Mouse (Mus musculus) midbrain, embryonic 10.5 days (tissue): ENCODE measurements around the gene Olfr485. TPM values are rescaled to one million over a fixed set of nuclear protein-coding genes. Genes with fewer than 3 reads are reported as not detected.
"Not testable (repeated sequence)": the region's sequence is repeated elsewhere in the genome, so short reads cannot be mapped to it uniquely, and the experiment has no call there.

Experiments used
- DNase-seq: peaks from one replicate; pipeline ENCODE4 v3.0.0-alpha.2; 2017; ENCODE audit warnings: low spot score
- H3K27ac ChIP-seq: fragments of 300-500 bp; sonication (generic); replicated peaks from 2 replicates; pipeline ENCODE4 v1.5.1; 2016; ENCODE audit warnings: mild to moderate bottlenecking
- H3K27me3 ChIP-seq: fragments of 300-500 bp; sonication (generic); 2 replicates; pipeline ENCODE4 v1.6.1; 2016; ENCODE audit warnings: low read depth, mild to moderate bottlenecking; ENCODE audit not compliant: poor library complexity, severe bottlenecking
- H3K36me3 ChIP-seq: fragments of 300-500 bp; sonication (generic); 2 replicates; pipeline ENCODE4 v1.6.1; 2016; ENCODE audit warnings: mild to moderate bottlenecking, moderate library complexity
- H3K4me1 ChIP-seq: fragments of 300-500 bp; sonication (generic); 2 replicates; pipeline ENCODE4 v1.6.1; 2016
- H3K4me3 ChIP-seq: fragments of 300-500 bp; sonication (generic); 2 replicates; pipeline ENCODE4 v1.5.1; 2016; ENCODE audit warnings: mild to moderate bottlenecking, moderate library complexity
- H3K9me3 ChIP-seq: fragments of 300-500 bp; sonication (generic); replicated peaks from 2 replicates; pipeline ENCODE4 v1.6.1; 2016; ENCODE audit warnings: mild to moderate bottlenecking
- WGBS: fragments of 180-500 bp; shearing (Covaris S2); methylation state at CpG from one replicate; pipeline ENCODE4 v1.1.7; 2016; 5-methylcytosine and 5-hydroxymethylcytosine counted together
- polyA plus RNA-seq: library from polyadenylated mRNA; unstranded; fragments of >200 nt; fragmentation: Nextera tagmentation; extraction: Ambion mirVana; gene quantifications from 2 replicates; pipeline ENCODE4 v1.2.1, GENCODE M21; 2016

Olfr485 gene
- not detected in 2 replicates for polyA plus RNA-seq

DNA sequence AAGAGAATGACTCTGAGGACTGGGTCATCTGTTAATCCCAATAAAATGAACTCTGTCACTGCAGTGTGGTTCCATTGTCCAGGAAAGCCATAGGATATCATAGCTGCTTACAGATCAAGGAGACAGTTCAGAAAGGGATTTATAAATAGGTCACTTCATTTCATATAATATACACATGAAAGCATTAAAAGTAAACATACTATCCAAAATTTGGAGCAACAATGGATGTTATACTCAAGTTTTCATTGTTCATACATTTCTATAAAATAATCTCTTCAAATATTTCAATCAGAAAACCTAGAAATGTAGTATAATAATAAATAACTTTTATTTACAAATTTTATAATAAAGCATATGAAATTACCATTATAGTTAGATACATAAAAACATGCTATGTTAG, at the start of gene Olfr485:
Gene Olfr485 (minus strand): TSS at position 101 of the 400 bp plus-strand sequence.
- DNase-seq: no peak
- Histone ChIP-seq H3K4me1 (no peaks in the 10 kb centered on the region), H3K36me3 (no peaks in the 10 kb centered on the region), H3K4me3 (no peak within 1 kb of the TSS), H3K27me3 (no peaks in the 10 kb centered on the region), H3K9me3 (no peaks in the 10 kb centered on the region), H3K27ac (no peak within 1 kb of the TSS)

DNA sequence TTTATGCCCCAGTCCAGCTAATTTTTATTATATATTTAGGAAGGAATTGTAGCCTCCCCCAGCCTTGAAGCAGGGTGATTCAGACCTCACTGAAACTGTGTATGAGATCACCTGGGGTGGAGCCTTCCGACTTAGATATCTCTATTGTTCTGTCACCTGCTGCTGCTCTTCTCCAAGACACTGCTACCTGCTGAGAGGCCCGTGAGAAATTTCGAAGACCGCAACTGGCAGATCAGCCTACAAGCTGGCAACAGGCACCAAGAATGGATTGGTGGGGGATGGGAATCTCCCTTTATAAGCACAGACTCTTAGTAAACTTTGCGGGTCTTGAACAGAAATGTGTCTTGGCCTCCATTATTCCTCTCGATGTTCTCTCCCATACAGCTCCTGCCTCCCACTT, 37.3 kb upstream of the Olfr485 start:
- Histone ChIP-seq H3K27me3 (no peaks in the 10 kb centered on the region), H3K4me3 (no peak overlapping the region), H3K27ac (no peak overlapping the region), H3K9me3 (no peaks in the 10 kb centered on the region), H3K4me1 (no peaks in the 10 kb centered on the region), H3K36me3 (no peaks in the 10 kb centered on the region)
- WGBS: 59% methylated on average over 6 of the region's 6 CpGs
- no peak for DNase-seq

DNA sequence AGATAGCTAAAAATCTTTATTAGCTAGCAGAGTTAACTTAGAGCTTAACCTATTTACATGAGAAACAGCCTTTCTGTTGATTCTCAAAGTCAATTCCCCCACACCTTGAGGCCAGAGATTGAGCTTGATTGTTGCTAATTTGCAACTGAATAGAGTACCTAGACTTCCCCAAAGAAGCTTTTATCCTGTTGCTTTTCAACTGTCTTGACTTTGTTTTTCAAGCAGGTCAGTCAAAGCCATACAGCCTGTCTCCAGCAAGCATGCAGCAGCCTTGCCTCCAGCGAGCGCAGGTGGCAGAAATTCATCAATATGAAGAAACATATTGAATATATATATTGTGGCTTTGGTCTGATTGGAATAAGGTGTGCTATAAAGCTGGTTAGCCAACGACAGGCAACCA, 36.7 kb upstream of the Olfr485 start:
- H3K27me3 ChIP-seq, H3K9me3 ChIP-seq, H3K36me3 ChIP-seq, H3K4me3 ChIP-seq, H3K27ac ChIP-seq, H3K4me1 ChIP-seq, DNase-seq: not testable (repeated sequence)
- 61% methylated on average over 3 of the region's 3 CpGs for WGBS

DNA sequence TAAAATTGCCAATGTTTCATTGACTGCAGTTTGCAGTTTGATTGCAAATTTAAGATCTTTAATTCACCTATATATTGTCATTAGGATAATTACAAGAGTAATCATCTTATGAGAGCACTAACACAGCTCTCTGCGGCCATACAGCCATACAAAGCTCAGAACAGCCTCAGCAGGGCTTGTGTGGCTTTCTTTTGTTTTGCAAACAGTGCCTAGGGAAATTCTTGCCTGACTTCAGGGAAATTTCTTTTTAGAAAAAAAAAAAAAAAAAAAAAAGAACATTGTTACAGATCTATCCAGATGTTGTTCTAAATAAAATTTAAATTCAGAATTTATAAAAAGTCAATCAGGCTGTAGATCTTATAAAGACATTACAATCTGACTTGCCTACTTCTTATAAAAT, 33.0 kb upstream of the Olfr485 start:
- WGBS: 48% methylated on average over 1 of the region's 1 CpGs
- H3K9me3 ChIP-seq, H3K4me3 ChIP-seq, DNase-seq, H3K4me1 ChIP-seq, H3K27me3 ChIP-seq, H3K36me3 ChIP-seq, H3K27ac ChIP-seq: not testable (repeated sequence)

DNA sequence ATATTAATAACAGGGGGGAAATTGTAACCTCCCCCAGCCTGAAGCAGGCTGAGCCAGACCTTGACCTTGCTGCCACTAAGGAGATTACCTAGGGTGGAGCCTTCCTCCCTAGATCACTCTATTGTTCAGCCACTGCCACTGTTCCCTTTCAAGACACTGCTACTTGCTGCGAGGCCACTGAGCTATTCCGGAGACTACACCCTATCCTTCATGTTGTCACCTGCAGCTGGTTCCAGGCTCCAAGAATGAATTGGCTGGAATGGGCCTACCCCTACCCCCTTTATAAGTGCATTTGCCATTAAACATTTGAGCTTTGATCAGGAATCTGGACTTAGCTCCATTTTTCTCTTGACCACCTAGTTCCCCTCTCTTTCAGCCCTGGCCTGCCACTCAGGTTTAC, 31.5 kb upstream of the Olfr485 start:
- H3K9me3 ChIP-seq, DNase-seq, H3K4me3 ChIP-seq, H3K27ac ChIP-seq, H3K27me3 ChIP-seq, H3K36me3 ChIP-seq, H3K4me1 ChIP-seq: not testable (repeated sequence)
- 61% methylated on average over 2 of the region's 2 CpGs for WGBS

DNA sequence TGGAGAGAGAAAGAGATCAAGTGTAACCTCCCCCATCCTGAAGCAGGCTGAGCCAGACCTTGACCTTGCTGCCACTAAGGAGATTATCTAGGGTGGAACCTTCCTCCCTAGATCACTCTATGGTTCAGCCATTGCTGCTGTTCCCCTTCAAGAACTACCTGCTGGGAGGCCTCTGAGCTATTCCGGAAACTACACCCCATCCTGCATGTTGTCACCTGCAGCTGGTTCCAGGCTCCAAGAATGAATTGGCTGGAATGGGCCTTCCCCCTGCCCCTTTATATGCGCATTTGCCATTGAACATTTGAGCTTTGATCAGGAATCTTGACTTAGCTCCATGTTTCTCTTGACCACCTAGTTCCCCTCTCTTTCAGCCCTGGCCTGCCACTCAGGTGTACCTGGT, 25.6 kb upstream of the Olfr485 start:
- not testable (repeated sequence) for H3K27me3 ChIP-seq, H3K36me3 ChIP-seq, H3K4me3 ChIP-seq, H3K9me3 ChIP-seq, H3K27ac ChIP-seq, H3K4me1 ChIP-seq, DNase-seq
- 92% methylated on average over 2 of the region's 2 CpGs for WGBS

DNA sequence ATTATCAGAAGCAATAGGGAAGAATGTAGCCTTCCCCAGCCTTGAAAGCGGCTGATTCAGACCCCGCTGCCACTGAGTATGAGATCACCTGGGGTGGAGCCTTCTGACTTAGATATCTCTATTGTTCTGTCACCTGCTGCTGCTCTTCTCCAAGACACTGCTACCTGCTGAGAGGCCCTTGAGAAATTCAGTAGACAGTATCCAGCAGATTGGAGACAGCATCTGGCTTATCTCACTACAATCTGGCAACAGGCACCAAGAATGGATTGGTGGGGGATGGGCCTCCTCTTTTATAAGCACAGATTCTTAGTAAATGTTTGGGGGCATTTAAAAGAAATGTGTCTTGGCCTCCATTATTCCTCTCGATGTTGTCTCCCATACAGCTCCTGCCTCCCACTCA, 24.7 kb upstream of the Olfr485 start:
- H3K36me3 ChIP-seq, DNase-seq, H3K9me3 ChIP-seq, H3K4me1 ChIP-seq, H3K4me3 ChIP-seq, H3K27me3 ChIP-seq, H3K27ac ChIP-seq: not testable (repeated sequence)
- 74% methylated on average over 3 of the region's 3 CpGs for WGBS

DNA sequence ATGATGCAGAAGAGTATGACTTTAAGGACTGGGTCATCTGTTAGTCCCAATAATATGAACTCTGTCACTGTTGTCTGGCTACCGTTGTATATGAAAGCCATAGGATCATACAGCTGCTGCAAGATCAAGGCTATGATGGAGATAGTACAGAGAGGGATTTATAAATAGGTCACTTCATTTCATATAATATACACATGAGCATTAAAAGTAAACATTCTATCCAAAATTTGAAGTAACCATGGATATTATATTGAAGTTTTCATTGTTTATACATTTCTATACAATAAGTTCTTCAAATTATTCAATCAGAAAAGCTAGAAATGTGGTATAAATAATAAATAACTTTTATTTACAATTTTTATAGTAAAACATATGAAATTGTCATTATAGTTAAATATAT, 13.0 kb upstream of the Olfr485 start, which contains the start of gene Olfr486:
Gene Olfr486 (minus strand): TSS at position 101 of the 400 bp plus-strand sequence.
- H3K4me1 ChIP-seq, H3K4me3 ChIP-seq, DNase-seq, H3K36me3 ChIP-seq, H3K9me3 ChIP-seq, H3K27ac ChIP-seq, H3K27me3 ChIP-seq: not testable (repeated sequence)
- 81% methylated on average over 1 of the region's 1 CpGs for WGBS

DNA sequence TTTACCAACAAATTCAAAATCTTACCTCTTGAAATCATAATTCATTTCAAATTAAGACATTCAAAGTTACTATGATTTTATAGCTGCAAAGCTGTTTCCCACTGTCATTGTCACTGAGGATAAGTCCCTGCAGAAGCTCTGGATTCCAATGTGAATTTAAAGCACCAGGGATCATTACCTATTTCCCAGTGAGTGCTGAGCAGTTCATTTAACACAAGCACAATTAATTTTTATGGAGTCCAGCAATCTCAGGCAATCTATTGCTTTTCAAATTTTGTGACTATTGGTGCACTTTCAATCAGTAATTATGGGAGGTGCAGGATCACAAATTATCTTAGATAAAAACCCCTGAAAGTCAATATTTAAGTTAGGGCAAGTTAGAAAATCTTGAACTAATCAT, 32.3 kb downstream of the Olfr485 start, which contains the start of gene Olfr484:
Gene Olfr484 (minus strand): TSS at position 101 of the 400 bp plus-strand sequence.
- no peak for DNase-seq
- H3K27me3 ChIP-seq: no peaks in the 10 kb centered on the region
- H3K4me3 ChIP-seq: no peak within 1 kb of the TSS
- no peaks in the 10 kb centered on the region for H3K4me1 ChIP-seq
- H3K36me3 ChIP-seq: no peaks in the 10 kb centered on the region
- H3K9me3 ChIP-seq: no peaks in the 10 kb centered on the region
- H3K27ac ChIP-seq: no peak within 1 kb of the TSS

DNA sequence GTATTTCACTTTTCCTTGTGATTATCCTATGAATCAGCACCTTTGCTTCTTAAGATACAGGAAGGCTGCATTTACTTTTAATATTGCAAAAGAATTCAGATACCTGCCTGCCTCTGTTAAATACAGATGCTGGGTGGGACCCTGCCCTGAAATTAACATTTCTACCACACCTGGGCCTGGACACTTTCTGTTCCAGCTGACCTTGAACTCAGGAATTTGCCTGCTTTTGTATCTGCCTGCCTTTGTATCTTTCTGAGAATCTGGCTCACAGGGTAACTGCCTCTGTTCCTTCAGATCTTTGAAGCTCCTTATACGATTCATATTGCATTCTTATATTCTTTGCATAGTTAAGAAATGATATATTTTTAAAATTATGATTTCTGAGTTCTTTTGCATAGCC, 38.3 kb downstream of the Olfr485 start:
- 84% methylated on average over 1 of the region's 1 CpGs for WGBS
- H3K9me3 ChIP-seq: no peaks in the 10 kb centered on the region
- DNase-seq: no peak
- no peaks in the 10 kb centered on the region for H3K4me1 ChIP-seq
- H3K27me3 ChIP-seq: no peaks in the 10 kb centered on the region
- H3K36me3 ChIP-seq: no peaks in the 10 kb centered on the region
- H3K27ac ChIP-seq: no peak overlapping the region
- no peak overlapping the region for H3K4me3 ChIP-seq

DNA sequence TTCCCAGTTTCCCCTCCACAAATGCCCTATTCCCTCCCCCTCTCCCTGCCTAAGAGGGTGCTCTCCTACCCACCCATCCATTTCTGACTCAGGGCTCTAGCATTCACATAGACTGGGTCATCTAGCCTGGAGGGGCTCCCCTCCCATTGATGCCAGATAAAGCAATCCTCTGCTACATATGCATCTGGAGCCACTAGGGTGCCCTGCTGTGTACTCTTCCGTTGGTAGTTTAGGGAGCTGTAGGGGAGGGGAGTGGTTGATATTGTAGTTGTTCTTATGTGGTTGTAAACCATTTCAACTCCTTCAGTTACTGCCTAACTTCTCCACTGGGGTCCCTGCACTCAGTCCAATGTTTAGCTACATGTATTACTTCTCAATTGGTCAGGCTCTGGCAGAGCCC, 39.0 kb downstream of the Olfr485 start:
- Histone ChIP-seq H3K27me3 (no peaks in the 10 kb centered on the region), H3K4me3 (no peak overlapping the region), H3K4me1 (no peaks in the 10 kb centered on the region), H3K9me3 (no peaks in the 10 kb centered on the region), H3K27ac (no peak overlapping the region), H3K36me3 (no peaks in the 10 kb centered on the region)
- WGBS: 4% methylated on average over 1 of the region's 1 CpGs
- DNase-seq: no peak

Other genes starting within 250 kb of the Olfr485 start
- gene Olfr473, start 229.4 kb downstream of the Olfr485 start, polyA plus RNA-seq: not detected in 2 replicates
- not detected in 2 replicates for gene Olfr474, start 205.2 kb downstream of the Olfr485 start, polyA plus RNA-seq
- gene Olfr476, start 195.1 kb downstream of the Olfr485 start, polyA plus RNA-seq: not detected in 2 replicates
- not detected in 2 replicates for gene Olfr477, start 173.2 kb downstream of the Olfr485 start, polyA plus RNA-seq
- gene Olfr478, start 125.9 kb downstream of the Olfr485 start, polyA plus RNA-seq: not detected in 2 replicates
- gene Olfr479, start 109.2 kb downstream of the Olfr485 start, polyA plus RNA-seq: not detected in 2 replicates
- gene Olfr480, start 92.5 kb downstream of the Olfr485 start, polyA plus RNA-seq: not detected in 2 replicates
- not detected in 2 replicates for gene Olfr481, start 80.0 kb downstream of the Olfr485 start, polyA plus RNA-seq
- 0.05 TPM in 1 of 2 replicates, not detected in the other for gene Olfr482, start 62.3 kb downstream of the Olfr485 start, polyA plus RNA-seq
- not detected in 2 replicates for gene Olfr483, start 59.0 kb downstream of the Olfr485 start, polyA plus RNA-seq
- not detected in 2 replicates for gene Olfr484, start 32.4 kb downstream of the Olfr485 start, polyA plus RNA-seq
- gene Olfr486, start 12.9 kb upstream of the Olfr485 start, polyA plus RNA-seq: not detected in 2 replicates
- not detected in 2 replicates for gene Olfr487, start 54.8 kb upstream of the Olfr485 start, polyA plus RNA-seq
- gene Olfr488, start 98.5 kb upstream of the Olfr485 start, polyA plus RNA-seq: not detected in 2 replicates
- not detected in 2 replicates for gene Olfr490, start 129.1 kb upstream of the Olfr485 start, polyA plus RNA-seq
- not detected in 2 replicates for gene Olfr491, start 153.6 kb upstream of the Olfr485 start, polyA plus RNA-seq
- gene Olfr492, start 163.8 kb upstream of the Olfr485 start, polyA plus RNA-seq: not detected in 2 replicates
- not detected in 2 replicates for gene Olfr493, start 187.1 kb upstream of the Olfr485 start, polyA plus RNA-seq
- gene Olfr494, start 205.5 kb upstream of the Olfr485 start, polyA plus RNA-seq: not detected in 2 replicates
- not detected in 2 replicates for gene Olfr495, start 233.3 kb upstream of the Olfr485 start, polyA plus RNA-seq